Mouse (Mus musculus): ENCODE data around the gene Med22. TPM values are rescaled to one million over a fixed set of nuclear protein-coding genes. Genes with fewer than 3 reads are reported as not detected.

Gene Med22
- polyA plus RNA-seq, 1 experiment from 2014 or later = 49.1 TPM

- peak overlapping the region; percentile 91 for H3K9ac ChIP-seq (ENCODE audit: low read length)
- H3K9me3 ChIP-seq (ENCODE audit: control insufficient read depth, low read length) = no peaks in the 10 kb centered on the region
- peak overlapping the region; percentile 76 for H3K4me2 ChIP-seq (ENCODE audit: low read depth, low read length)
- ATAC-seq (ENCODE audit: low read depth) = no peak
- H3K36me3 ChIP-seq (ENCODE audit: control insufficient read depth, insufficient read depth, low read length) = peaks cover 47% of the 10 kb centered on the region
- H3K4me3 ChIP-seq (ENCODE audit: low read length) = peak overlapping the region; percentile 75
- H3K27me3 ChIP-seq (ENCODE audit: control insufficient read depth, insufficient read depth, low read depth, low read length) = no peaks in the 10 kb centered on the region
- peaks cover 20% of the 10 kb centered on the region for H3K4me1 ChIP-seq (replicated peaks; ENCODE audit: control insufficient read depth, insufficient read depth, low read length)
- peak overlapping the region; percentile 88; the same call in 1 of the 2 replicates for H3K27ac ChIP-seq (ENCODE audit: low read length)
These were observed 1.1 kb downstream of the Med22 start for GRCm38 (mm10) chr2:26909387-26909784.

GRCm38 (mm10) chr2:26908710-26909386 lies 1.6 kb downstream of the Med22 start:
- Histone ChIP-seq H3K36me3 (ENCODE audit: control insufficient read depth, insufficient read depth, low read length) (peaks cover 43% of the 10 kb centered on the region), H3K27me3 (ENCODE audit: control insufficient read depth, insufficient read depth, low read depth, low read length) (no peaks in the 10 kb centered on the region)
- 68% methylated on average over 18 of the region's 18 CpGs for WGBS

GRCm38 (mm10) chr2:26907109-26907508 lies 3.4 kb downstream of the Med22 start:
- Histone ChIP-seq H3K27ac (ENCODE audit: low read length) (no peak overlapping the region), H3K4me3 (ENCODE audit: low read length) (no peak overlapping the region), H3K4me1 (replicated peaks; ENCODE audit: control insufficient read depth, insufficient read depth, low read length) (peaks cover 24% of the 10 kb centered on the region), H3K36me3 (ENCODE audit: control insufficient read depth, insufficient read depth, low read length) (peaks cover 27% of the 10 kb centered on the region), H3K4me2 (ENCODE audit: low read depth, low read length) (no peak overlapping the region), H3K27me3 (ENCODE audit: control insufficient read depth, insufficient read depth, low read depth, low read length) (no peaks in the 10 kb centered on the region), H3K9me3 (ENCODE audit: control insufficient read depth, low read length) (no peaks in the 10 kb centered on the region), H3K9ac (ENCODE audit: low read length) (no peak overlapping the region)
- 30% methylated on average over 4 of the region's 4 CpGs for WGBS
- ATAC-seq (ENCODE audit: low read depth) = no peak

More at GRCm38 (mm10) chr2:26908710-26909386, 1.6 kb downstream of the Med22 start:
- H3K9me3 ChIP-seq (ENCODE audit: control insufficient read depth, low read length) = no peaks in the 10 kb centered on the region
- no peak for ATAC-seq (ENCODE audit: low read depth)
- H3K9ac ChIP-seq (ENCODE audit: low read length) = peak overlapping the region; percentile 91
- peak overlapping the region; percentile 76 for H3K4me2 ChIP-seq (ENCODE audit: low read depth, low read length)
- H3K4me3 ChIP-seq (ENCODE audit: low read length) = peak overlapping the region; percentile 75
- peaks cover 22% of the 10 kb centered on the region for H3K4me1 ChIP-seq (replicated peaks; ENCODE audit: control insufficient read depth, insufficient read depth, low read length)
- H3K27ac ChIP-seq (ENCODE audit: low read length) = no peak overlapping the region

- peaks cover 22% of the 10 kb centered on the region for H3K36me3 ChIP-seq (ENCODE audit: control insufficient read depth, insufficient read depth, low read length)
- H3K4me2 ChIP-seq (ENCODE audit: low read depth, low read length) = no peak overlapping the region
- peaks cover 23% of the 10 kb centered on the region for H3K4me1 ChIP-seq (replicated peaks; ENCODE audit: control insufficient read depth, insufficient read depth, low read length)
- H3K4me3 ChIP-seq (ENCODE audit: low read length) = no peak overlapping the region
- H3K27ac ChIP-seq (ENCODE audit: low read length) = no peak overlapping the region
- no peaks in the 10 kb centered on the region for H3K9me3 ChIP-seq (ENCODE audit: control insufficient read depth, low read length)
- 90% methylated on average over 3 of the region's 3 CpGs for WGBS
- ATAC-seq (ENCODE audit: low read depth) = no peak
- no peaks in the 10 kb centered on the region for H3K27me3 ChIP-seq (ENCODE audit: control insufficient read depth, insufficient read depth, low read depth, low read length)
- no peak overlapping the region for H3K9ac ChIP-seq (ENCODE audit: low read length)
These were observed 4.0 kb downstream of the Med22 start for GRCm38 (mm10) chr2:26906431-26906830.

- Histone ChIP-seq H3K27ac (ENCODE audit: low read length) (no peak overlapping the region), H3K9me3 (ENCODE audit: control insufficient read depth, low read length) (no peaks in the 10 kb centered on the region), H3K4me3 (ENCODE audit: low read length) (no peak overlapping the region), H3K9ac (ENCODE audit: low read length) (no peak overlapping the region), H3K27me3 (ENCODE audit: control insufficient read depth, insufficient read depth, low read depth, low read length) (no peaks in the 10 kb centered on the region), H3K4me2 (ENCODE audit: low read depth, low read length) (no peak overlapping the region), H3K4me1 (replicated peaks; ENCODE audit: control insufficient read depth, insufficient read depth, low read length) (peaks cover 26% of the 10 kb centered on the region), H3K36me3 (ENCODE audit: control insufficient read depth, insufficient read depth, low read length) (peaks cover 22% of the 10 kb centered on the region)
- ATAC-seq (ENCODE audit: low read depth) = no peak
- WGBS = 92% methylated on average over 2 of the region's 2 CpGs
These were observed 4.5 kb downstream of the Med22 start for GRCm38 (mm10) chr2:26905936-26906335.

- Histone ChIP-seq H3K4me2 (ENCODE audit: low read depth, low read length) (peak overlapping the region; percentile 88), H3K27me3 (ENCODE audit: control insufficient read depth, insufficient read depth, low read depth, low read length) (no peaks in the 10 kb centered on the region), H3K9ac (ENCODE audit: low read length) (peak overlapping the region; percentile 80), H3K4me3 (ENCODE audit: low read length) (peak overlapping the region; percentile 68), H3K4me1 (replicated peaks; ENCODE audit: control insufficient read depth, insufficient read depth, low read length) (peaks cover 18% of the 10 kb centered on the region), H3K9me3 (ENCODE audit: control insufficient read depth, low read length) (no peaks in the 10 kb centered on the region), H3K27ac (ENCODE audit: low read length) (peak overlapping the region; percentile 80), H3K36me3 (ENCODE audit: control insufficient read depth, insufficient read depth, low read length) (peaks cover 34% of the 10 kb centered on the region)
- no peak for ATAC-seq (ENCODE audit: low read depth)
- WGBS = 10% methylated on average over 7 of the region's 7 CpGs
These were observed 7.2 kb downstream of the Med22 start for GRCm38 (mm10) chr2:26903311-26903710.

GRCm38 (mm10) chr2:26902467-26903220 lies 7.8 kb downstream of the Med22 start, which contains the start of gene Surf6:
Gene Surf6, minus strand, starts transcription at chr2:26902879.
- Histone ChIP-seq H3K9me3 (ENCODE audit: control insufficient read depth, low read length) (no peaks in the 10 kb centered on the region), H3K4me2 (ENCODE audit: low read depth, low read length) (peak within 1 kb of the TSS; percentile 88), H3K27ac (ENCODE audit: low read length) (peak within 1 kb of the TSS; percentile 80), H3K9ac (ENCODE audit: low read length) (peak within 1 kb of the TSS; percentile 80), H3K27me3 (ENCODE audit: control insufficient read depth, insufficient read depth, low read depth, low read length) (no peaks in the 10 kb centered on the region), H3K4me1 (replicated peaks; ENCODE audit: control insufficient read depth, insufficient read depth, low read length) (peaks cover 18% of the 10 kb centered on the region), H3K36me3 (ENCODE audit: control insufficient read depth, insufficient read depth, low read length) (peaks cover 36% of the 10 kb centered on the region), H3K4me3 (ENCODE audit: low read length) (peak within 1 kb of the TSS; percentile 68)
- WGBS = under 1% methylated on average over 41 of the region's 41 CpGs
- peak; percentile 97 for ATAC-seq (ENCODE audit: low read depth)

- Histone ChIP-seq H3K4me1 (replicated peaks; ENCODE audit: control insufficient read depth, insufficient read depth, low read length) (peaks cover 18% of the 10 kb centered on the region), H3K9me3 (ENCODE audit: control insufficient read depth, low read length) (no peaks in the 10 kb centered on the region), H3K36me3 (ENCODE audit: control insufficient read depth, insufficient read depth, low read length) (peaks cover 35% of the 10 kb centered on the region), H3K27ac (ENCODE audit: low read length) (no peak overlapping the region), H3K9ac (ENCODE audit: low read length) (peak overlapping the region; percentile 80), H3K4me2 (ENCODE audit: low read depth, low read length) (peak overlapping the region; percentile 88), H3K27me3 (ENCODE audit: control insufficient read depth, insufficient read depth, low read depth, low read length) (no peaks in the 10 kb centered on the region), H3K4me3 (ENCODE audit: low read length) (peak overlapping the region; percentile 68)
- no peak for ATAC-seq (ENCODE audit: low read depth)
- 6% methylated on average over 7 of the region's 7 CpGs for WGBS
These were observed 8.6 kb downstream of the Med22 start for GRCm38 (mm10) chr2:26901834-26902400.

GRCm38 (mm10) chr2:26900731-26901130 lies 9.7 kb downstream of the Med22 start:
- no peak overlapping the region for H3K4me3 ChIP-seq (ENCODE audit: low read length)
- no peak for ATAC-seq (ENCODE audit: low read depth)
- H3K4me1 ChIP-seq (replicated peaks; ENCODE audit: control insufficient read depth, insufficient read depth, low read length) = peaks cover 18% of the 10 kb centered on the region
- H3K36me3 ChIP-seq (ENCODE audit: control insufficient read depth, insufficient read depth, low read length) = peaks cover 31% of the 10 kb centered on the region
- 61% methylated on average over 1 of the region's 1 CpGs for WGBS
- H3K9me3 ChIP-seq (ENCODE audit: control insufficient read depth, low read length) = no peaks in the 10 kb centered on the region
- no peak overlapping the region for H3K27ac ChIP-seq (ENCODE audit: low read length)
- H3K4me2 ChIP-seq (ENCODE audit: low read depth, low read length) = no peak overlapping the region
- no peak overlapping the region for H3K9ac ChIP-seq (ENCODE audit: low read length)
- no peaks in the 10 kb centered on the region for H3K27me3 ChIP-seq (ENCODE audit: control insufficient read depth, insufficient read depth, low read depth, low read length)
